Mouse (Mus musculus) ovary, adult 18-20 months (tissue): ENCODE results near the gene Dynlt1f.
"Not testable (repeated sequence)": the region's sequence is repeated elsewhere in the genome, so short reads cannot be mapped to it uniquely, and the experiment has no call there.

Source experiments
- DNase-seq: peaks from one replicate; pipeline ENCODE4 v3.0.0; 2022; ENCODE audit warnings: low spot score, mixed read lengths

The Dynlt1f gene

DNA sequence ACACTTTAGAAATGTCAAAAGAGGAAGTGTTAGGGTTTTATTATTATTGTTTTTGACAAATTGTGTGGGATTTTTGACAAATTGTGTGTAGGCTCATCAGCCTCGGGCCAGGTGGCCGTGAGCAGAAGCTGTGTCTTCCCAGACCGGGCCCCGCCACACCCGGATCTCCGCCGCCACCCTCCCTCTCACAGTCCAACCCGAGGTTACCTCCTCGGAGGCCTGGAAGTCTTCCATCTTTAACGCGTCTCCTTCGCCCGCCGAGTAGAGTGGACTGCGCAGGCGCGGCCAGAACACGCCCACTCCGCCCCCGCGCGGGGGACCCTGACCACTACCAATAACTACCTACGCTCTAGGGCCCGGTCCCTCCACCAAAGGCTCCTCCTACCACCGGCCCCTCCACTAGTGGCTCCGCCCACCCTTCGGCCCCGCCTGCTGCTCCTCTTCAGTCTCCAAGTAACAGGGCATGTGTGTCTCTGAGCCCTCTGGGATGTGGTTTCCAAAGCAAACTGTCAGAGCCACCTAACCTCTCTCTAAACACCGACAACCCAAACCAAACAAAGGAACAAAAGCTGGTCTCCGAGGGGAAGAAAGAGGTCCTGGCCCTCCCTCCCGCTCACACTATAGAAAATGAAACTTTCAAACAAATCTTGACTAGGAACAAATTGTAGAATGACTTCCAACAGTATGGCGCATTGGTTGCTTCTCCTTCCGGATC is at the start of gene Dynlt1f:
Gene Dynlt1f (minus strand): TSS at position 334 of the 715 bp plus-strand sequence.
- DNase-seq, result peak; percentile 80

DNA sequence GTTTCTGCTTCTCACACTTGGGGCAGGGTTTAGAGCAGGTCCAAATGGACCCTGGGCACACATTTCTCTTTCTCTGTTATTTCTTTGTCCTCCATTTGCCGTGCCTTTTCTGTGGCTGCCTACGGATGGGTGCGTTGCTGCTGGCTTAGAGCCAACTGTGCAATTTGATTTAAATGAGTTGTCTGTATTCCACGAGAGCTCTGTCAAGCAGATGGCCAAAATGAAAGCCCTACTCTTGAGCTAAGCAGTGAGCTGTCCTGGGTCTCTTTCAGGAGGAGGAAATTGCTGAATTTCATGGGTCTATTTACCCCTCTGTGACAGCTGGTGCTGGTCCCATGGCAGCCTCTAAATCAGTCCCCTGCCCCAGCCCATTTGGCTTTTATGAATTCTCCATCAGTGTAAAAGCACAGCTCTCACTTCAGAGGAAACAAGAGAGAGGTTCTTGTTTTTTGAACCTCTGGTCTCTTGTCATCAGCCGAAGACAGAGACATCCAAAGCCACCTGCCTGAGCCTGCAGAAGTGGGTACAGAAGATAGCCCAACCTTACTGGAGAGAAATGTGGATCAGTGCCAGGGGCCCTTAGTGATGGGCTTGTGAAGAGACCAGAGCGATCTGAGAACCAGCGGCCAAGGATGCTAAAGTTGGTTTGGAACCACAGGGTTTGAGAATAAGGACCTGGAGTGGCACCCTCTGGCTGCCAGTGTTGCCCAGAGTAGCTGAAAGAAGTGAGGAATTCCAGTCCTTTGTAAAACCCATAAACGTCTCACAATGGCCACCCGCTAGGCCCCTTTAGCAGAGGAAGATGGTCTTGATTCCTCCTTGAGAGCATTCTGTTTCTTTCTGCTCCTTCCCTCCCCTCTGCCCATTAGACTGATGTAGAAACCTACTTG is 47.9 kb upstream of the Dynlt1f start:
- DNase-seq, result not testable (repeated sequence)

DNA sequence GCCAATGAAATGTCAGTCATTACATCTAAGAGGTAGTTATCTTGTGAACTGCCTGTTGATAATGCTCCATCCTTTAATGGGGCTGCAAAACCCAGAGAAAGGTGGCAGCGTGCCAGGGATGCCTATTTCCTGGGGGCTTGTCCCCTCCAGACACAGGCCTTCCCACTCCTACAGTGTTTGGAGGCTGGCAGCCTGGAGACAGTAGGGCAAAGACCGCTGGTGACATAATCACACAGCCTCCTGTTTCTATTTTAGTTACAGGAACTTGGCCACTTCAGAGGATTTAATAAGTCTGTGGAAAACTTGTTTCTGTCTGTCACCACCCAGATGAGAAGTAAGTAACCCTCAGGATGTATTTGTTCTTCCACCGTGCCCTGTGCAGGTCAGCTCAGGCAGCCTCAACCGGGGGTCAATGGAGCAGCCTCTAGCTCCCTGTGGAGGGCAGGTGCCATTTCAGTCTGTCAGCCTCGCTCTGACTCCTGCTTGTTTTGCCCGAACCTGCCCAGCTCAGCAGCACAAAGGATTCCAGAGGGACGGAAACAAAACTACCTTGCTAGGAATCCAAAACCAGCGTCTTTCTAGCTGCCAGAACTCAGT is 47.0 kb upstream of the Dynlt1f start:
- DNase-seq, result not testable (repeated sequence)

DNA sequence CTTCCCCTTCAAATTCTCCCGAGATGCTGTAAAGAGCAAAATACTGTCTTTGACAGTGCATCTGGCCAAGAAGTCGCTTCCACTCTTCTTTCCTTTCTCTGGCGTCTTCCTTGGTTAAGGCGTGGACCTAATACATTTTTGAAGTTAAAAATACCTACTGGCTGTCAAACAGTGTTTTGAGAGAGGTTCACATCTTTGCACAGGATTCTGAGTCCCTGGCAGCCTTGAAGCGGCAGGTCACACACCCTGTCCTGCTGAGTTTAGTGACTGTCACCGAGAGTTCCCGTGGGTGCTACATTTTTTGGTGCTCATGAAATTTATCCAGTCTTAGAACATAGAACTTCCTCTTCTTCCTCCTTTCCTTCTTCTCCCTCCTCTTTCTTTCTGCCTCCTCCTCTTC is 44.4 kb upstream of the Dynlt1f start:
- DNase-seq, result not testable (repeated sequence)

DNA sequence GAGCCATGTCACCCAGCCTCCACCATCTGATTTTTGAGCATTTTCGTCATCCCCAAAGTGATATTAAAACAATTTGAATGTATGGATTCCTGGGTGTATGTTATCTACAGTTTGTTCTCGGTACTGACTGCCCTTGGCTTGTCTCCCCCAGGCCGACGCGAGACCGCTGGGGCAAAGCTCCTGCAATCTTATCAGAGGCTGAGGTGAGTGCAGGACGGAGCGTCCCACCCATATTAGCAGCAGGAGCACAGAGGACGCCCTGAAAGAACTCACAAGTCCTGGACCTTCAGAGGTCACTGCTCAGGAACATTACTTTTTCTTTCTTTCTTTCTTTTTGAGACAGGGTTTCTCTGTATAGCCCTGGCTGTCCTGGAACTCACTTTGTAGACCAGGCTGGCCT is 43.8 kb upstream of the Dynlt1f start:
- not testable (repeated sequence) for DNase-seq

DNA sequence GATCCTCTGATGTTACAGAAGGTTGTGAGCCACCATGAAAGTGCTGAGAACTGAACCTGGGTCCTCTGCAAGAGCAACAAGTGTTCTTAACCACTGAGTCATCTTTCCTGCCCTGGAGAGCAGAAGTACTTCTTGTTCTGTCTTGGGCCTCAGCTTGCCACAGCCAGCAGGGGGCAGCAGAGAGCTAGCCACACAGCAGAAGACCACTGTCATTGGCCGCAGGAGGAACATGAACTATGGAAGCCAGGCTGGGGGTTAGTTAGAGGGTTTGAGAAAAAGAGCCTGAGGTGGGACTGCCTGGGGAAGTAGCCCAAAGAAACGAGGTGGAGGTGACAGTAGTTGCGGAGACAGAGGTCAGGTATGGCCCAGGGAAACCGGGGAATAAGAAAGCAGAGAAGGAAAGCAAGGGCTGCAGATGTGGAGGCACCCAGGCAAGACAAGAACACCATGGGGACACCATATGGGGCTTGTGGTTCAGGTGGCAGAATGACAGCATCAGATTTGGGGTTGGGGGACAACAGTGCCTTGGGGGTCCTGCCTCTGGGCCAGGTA is 41.6 kb upstream of the Dynlt1f start:
- not testable (repeated sequence) for DNase-seq

DNA sequence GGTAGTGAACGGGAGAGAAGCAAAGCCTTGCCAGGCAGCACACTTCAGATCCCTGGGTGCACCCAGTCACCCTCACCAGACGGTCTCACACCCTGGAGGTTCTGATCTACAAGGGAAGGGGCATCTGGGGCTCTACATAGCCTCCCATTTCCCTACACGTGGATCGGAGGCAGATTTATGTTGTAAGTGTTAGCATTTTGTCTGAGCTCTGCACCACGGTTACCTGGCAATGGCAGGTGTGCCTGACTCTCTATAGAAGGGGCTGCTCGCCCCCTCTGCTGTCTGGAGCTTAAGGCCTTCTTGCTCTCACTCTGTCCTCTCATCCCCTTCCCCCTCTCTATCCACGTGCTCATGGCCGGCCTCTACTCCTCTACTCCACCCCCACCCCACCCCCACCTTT is 40.8 kb upstream of the Dynlt1f start:
- not testable (repeated sequence) for DNase-seq

DNA sequence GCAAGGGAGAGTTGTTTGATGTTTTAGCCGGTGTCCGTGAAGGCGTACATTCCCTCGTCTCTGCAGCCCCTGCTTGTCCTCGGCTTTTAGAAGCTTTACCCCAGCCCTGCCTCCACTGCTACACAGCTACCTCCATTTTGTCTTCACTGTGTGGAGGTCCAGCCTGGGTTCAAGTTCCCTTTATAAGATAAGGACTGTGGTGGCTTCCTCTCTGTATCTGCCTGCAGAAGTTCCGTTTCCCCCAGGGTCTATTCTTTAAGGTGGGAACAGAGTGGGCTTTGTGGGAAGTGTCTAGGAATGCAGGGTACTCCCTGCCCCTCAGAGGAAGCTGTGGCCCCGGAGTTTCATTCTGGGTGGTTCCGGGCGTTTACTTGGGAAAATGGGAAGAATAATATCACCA is 40.0 kb upstream of the Dynlt1f start:
- not testable (repeated sequence) for DNase-seq

DNA sequence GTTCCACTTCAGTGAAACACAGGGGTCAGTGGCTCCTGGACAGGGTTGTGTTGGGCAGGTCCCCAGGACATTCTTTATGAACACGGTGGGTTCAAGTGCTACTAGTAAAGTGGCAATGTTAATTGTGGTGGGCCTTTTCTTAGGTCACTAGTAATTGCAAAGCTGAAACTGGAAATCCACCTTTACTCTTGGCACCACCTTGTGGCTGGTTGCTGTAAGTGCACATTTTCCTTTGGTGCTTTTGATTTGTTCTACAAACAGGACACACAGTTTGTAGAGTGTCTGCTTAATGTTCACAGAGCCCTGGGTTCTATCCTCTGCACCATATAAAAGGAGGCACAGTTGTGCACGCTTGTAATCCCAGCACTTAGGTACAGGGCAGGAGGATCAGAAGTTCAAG is 35.9 kb upstream of the Dynlt1f start:
- DNase-seq, result peak; percentile 64

DNA sequence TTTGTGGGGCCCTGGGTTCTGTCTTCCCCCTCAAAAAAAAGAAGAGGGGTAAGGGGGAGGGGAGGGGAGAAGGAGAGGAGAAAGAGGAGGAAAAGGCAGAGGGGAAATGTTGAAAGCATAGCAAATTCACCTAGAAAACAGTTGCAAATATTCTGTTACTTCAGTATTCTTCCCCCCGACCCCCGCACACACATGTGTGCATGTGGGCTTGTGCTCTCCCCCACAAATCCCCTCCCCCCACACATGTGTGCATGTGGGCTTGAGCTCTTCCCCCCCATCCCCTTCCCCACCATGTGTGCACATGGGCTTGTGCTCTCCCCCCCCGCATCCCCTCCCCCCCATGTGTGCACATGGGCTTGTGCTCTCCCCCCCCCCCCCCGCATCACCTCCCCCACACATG is 33.6 kb upstream of the Dynlt1f start:
- DNase-seq, result not testable (repeated sequence)

DNA sequence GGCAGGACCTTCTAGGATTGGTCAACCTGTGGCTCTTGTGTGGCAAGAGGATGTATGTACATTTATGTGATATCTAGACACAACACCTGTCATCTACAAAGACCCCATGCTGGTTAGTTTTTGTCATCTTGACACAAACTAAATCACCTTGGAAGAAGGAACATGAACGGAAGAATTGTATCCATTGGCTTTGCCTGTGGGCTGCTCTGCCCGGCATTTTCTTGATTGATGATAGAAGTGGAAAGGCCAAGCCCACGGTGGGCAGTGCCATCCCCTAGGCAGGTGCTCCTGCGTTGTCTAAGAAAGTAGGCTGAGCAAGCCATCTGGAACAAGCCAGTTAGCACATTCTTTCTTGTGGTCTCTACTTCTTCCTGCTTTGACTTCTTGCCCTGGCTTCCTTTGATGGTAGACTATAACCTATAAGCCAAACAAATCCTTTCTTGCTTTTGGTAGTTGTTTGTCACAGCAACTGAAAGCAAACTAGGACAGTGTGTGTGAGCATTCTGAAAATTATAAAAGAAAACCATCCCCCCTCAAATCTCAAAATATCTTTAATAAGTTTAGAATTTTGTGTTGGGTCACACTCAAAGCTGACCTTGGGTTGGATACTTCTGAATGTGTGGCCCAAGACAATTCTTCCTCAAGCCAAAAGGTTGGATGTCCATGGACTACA is 30.7 kb upstream of the Dynlt1f start:
- not testable (repeated sequence) for DNase-seq

DNA sequence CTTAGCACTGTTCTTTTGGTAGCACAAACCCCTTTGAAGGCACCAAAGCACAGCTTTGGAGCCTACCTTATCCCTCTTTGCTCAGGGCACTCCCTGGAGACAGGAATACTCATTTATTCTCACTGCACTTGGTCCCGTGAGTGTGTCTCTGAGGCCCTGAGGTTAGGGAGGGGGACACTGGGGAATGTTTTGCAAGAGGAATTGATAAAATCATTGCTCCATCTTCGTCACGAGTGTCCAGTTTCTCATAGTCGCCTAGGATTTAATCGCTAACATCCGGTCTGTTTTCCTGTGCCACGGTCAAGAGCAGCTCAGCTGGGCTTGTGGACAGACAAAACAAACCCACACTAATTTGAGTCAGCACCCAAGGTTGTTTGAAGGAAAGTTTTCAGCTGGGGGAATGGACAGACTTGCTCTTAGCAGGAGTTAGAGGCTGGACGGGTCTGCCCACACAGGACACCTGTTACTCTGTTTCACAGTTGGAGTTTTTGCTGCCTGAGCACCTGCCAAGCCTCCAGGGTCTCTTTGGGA is 29.7 kb upstream of the Dynlt1f start:
- peak; percentile 50 for DNase-seq

DNA sequence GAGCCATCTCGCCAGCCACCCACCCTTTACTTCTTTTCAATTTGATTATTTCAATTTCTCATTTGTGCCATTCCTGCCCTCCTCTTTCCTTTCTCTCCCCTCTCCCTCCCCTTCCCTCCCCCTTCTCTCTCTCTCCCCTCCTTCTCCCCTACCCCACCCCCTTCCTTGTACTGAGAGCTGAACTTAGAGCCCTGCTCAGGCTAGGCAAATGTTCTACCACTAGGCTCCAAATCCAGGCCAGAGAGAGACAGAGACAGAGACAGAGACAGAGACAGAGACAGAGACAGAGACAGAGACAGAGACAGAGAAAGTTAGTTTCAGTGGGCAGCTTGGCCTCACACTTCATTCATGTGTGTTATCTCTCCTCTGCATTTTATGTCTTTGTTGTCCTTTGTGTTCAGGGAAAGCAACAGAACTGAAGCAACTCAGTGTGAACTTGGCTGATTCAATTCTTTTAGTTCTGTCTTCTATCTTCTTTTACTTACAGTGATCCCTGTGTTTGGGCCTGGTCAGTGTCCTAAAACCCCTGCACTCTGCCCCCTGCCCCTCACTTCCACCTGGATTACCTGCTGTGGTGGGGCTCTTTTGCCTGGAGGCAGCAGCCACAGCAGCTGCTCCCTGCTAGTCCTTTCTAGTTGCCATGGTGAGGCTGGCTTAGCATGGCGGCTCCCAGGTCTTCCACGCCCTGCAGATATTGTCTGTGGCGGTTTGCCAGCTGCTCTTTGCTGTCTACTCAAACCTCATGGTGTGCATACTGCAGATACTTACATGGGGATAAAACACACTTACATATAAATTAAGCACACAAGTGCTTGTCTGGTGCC is 29.0 kb upstream of the Dynlt1f start:
- DNase-seq, result not testable (repeated sequence)

DNA sequence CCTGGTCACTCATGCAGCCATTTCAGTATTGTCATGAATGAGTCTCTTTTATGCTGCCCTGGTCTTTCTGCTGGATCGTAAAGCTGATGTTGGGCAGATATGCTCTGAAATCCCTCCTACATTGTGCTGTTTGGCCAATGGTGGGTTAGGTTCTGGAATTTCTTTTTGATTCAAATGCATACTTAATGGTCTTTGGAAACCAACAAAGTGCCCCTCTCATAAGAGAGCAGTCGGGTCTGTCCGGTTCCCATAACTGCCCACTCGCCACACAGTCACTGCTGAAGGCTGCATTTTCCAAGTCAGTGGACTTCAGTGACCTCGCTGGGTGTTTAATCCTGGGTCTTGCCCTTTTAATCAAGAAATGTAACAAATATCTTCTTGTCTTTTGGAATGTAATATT is 28.0 kb upstream of the Dynlt1f start:
- not testable (repeated sequence) for DNase-seq

DNA sequence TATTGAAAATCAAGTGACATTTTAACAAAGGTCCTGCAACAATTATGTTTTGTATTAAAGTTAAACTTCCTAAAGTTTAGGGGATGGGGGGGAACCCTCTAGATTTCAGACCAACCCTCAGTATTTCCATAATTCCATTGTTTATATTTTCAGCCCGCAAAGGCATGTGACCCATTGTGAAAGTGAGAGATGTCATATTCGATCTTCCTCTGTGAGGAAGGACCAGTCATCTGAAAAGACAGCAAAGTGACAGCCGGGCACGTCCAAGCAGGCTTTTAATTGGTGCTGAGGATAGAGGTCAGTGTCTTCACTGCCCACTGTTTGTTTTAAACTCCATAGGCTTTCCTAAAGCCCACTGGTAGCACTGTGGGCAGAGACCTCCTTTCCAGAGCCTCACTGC is 26.0 kb upstream of the Dynlt1f start:
- not testable (repeated sequence) for DNase-seq

DNA sequence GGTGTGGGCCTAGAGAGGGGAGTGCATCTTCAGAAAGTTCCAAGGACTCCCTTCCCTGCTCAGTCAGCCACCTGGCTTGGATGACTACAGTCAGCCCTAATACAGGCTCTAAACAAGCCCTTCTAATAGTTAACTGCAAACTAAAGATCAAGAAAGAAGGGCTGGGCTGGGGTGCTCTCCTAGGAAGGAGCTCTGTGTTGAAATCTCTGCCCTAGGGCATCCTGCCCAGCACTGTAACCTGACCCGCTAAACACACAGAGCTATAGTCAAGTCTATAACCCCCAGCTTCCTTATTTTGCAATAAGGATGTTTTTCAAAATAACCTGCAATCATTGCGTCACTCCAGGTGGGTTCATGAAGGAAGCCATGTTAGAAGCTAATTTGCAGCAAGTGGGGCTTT is 22.4 kb upstream of the Dynlt1f start:
- DNase-seq, result not testable (repeated sequence)

DNA sequence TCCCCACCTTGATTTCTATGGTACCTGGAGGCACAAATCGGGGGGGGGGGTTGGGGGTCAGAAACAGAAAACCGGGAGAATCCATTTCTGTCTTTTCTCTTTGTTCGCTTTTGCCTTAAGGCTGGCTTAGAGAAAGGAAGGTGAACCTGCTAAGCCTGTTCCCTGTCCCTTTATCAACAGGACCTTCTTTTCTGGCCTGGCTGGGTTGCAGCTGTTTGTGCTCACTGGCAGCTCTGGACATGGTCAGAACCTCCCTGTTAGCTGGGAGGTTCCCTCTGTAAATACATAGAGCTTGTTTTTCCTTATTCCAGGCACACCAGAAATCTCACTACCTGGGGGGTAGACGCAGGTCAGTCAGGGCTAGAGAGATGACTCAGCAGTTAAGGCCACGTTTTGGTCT is 18.6 kb upstream of the Dynlt1f start:
- not testable (repeated sequence) for DNase-seq

DNA sequence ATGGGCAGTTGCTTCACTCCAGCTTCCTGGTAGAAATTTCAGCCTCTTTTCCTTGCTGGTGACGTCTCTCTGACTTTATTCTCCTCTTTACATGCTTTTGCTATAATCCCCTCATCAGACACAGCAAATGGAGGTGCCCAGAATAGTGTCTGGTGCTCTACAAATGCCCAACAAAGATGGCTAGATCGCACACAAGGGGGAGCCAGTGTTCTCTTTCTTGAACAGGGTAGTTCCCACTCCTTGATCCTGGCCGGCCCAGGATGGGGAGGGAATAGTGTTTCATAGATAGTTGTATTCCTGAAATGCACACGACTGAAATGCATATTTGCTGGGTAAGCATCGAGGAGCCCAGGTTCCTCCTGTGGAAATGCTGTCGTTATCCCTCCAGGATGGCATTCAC is 12.8 kb upstream of the Dynlt1f start:
- DNase-seq, result not testable (repeated sequence)

DNA sequence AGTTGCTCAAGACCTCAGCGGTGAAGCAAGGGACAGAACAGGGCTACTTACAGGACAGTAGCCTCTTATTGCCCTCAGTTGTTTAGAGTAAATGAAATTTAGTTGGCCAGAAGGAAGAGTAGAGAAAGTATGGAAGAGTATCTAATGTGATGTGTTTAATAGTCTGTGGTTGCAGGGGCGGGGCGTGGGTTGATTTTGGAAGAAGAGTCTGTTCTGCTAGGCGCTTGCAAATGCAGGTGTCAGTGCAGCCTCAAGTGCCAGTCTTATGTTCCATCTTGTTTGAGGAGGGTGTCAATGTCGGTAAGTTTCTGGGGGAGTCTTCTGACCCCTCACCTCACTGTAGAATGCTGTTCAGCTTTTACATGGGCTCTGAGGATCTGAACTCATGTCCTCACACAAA is 9.7 kb upstream of the Dynlt1f start:
- not testable (repeated sequence) for DNase-seq

DNA sequence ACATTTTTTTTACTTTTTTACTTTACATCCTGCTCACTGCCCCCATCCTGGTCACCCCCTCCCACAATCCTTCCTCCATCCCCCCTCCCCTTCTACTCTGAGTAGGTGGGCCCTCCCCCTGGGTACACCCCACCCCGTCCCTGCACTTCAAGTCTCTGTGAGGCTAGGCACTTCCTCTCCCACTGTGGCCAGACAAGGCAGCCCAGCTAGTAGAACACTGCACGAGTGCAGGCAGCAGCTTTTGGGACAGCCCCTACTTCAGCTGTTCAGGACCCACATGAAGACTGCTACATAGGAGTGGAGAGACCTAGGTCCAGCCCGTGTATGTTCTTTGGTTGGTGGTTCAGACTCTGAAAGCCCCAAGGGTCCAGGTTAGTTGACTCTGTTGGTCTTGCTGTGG is 7.1 kb upstream of the Dynlt1f start:
- DNase-seq, result not testable (repeated sequence)
